Mouse (Mus musculus) fibroblast of lung, adult 2 months (primary cell): ENCODE measurements around the gene Micu1.
A peak's percentile ranks its signal among the peaks of the same experiment; 100 is the strongest.

ENCODE experiments used
- DNase-seq: peaks from one replicate; pipeline ENCODE4 v3.0.0-alpha.2; 2011; ENCODE audit warnings: low read depth

The Micu1 gene

GRCm38 (mm10) chr10:59885174-59886080 is 183.2 kb downstream of the Micu1 start:
- no peak for DNase-seq

GRCm38 (mm10) chr10:59886081-59886466 is 183.8 kb downstream of the Micu1 start:
- DNase-seq = no peak

GRCm38 (mm10) chr10:59887432-59887831 is 185.2 kb downstream of the Micu1 start:
- DNase-seq = no peak

GRCm38 (mm10) chr10:59889339-59889738 is 187.1 kb downstream of the Micu1 start:
- DNase-seq = no peak

- no peak for DNase-seq
Observed at GRCm38 (mm10) chr10:59889953-59890751, 187.9 kb downstream of the Micu1 start.

GRCm38 (mm10) chr10:59892977-59893376 is 190.7 kb downstream of the Micu1 start:
- DNase-seq = no peak

- DNase-seq = no peak
Observed at GRCm38 (mm10) chr10:59894251-59895160, 192.2 kb downstream of the Micu1 start.

GRCm38 (mm10) chr10:59895460-59896186 is 193.3 kb downstream of the Micu1 start:
- DNase-seq = no peak

GRCm38 (mm10) chr10:59896211-59896610 is 193.9 kb downstream of the Micu1 start:
- no peak for DNase-seq

GRCm38 (mm10) chr10:59896911-59897331 is 194.6 kb downstream of the Micu1 start:
- no peak for DNase-seq

GRCm38 (mm10) chr10:59897511-59897910 is 195.2 kb downstream of the Micu1 start:
- no peak for DNase-seq

GRCm38 (mm10) chr10:59898180-59898778 is 196.0 kb downstream of the Micu1 start:
- no peak for DNase-seq

- DNase-seq = no peak
Observed at GRCm38 (mm10) chr10:59898935-59899334, 196.7 kb downstream of the Micu1 start.

- peak; percentile 91 for DNase-seq
Observed at GRCm38 (mm10) chr10:59899341-59900173, 197.3 kb downstream of the Micu1 start.

GRCm38 (mm10) chr10:59900174-59900435 is 197.8 kb downstream of the Micu1 start:
- no peak for DNase-seq

- no peak for DNase-seq
Observed at GRCm38 (mm10) chr10:59900939-59901338, 198.7 kb downstream of the Micu1 start.

- DNase-seq = no peak
Observed at GRCm38 (mm10) chr10:59901463-59901862, 199.2 kb downstream of the Micu1 start.

- DNase-seq = no peak
Observed at GRCm38 (mm10) chr10:59901986-59902605, 199.8 kb downstream of the Micu1 start.

GRCm38 (mm10) chr10:59902606-59902990 is 200.3 kb downstream of the Micu1 start:
- DNase-seq = no peak

GRCm38 (mm10) chr10:59903170-59903569 is 200.9 kb downstream of the Micu1 start:
- DNase-seq = no peak
